Mouse (Mus musculus) erythroid progenitor cell, adult 5-6 weeks (primary cell): Measurements from ENCODE around the gene Gm49333. TPM values are rescaled to one million over a fixed set of nuclear protein-coding genes. Genes with fewer than 3 reads are reported as not detected.

ENCODE experiments used
- ATAC-seq: replicated peaks from 2 replicates; pipeline ENCODE4 v1.8.0; 2016; ENCODE audit warnings: moderate number of reproducible peaks, mild to moderate bottlenecking, moderate TSS enrichment, inconsistent platforms; ENCODE audit not compliant: poor library complexity, low FRiP score, severe bottlenecking
- total RNA-seq, 2 experiments: library from RNA; stranded (forward) in 1 of 2; stranded (reverse) in 1 of 2; fragments of 150-400 nt in 1 of 2; fragments of 186-747, 209-891 nt in 1 of 2; gene quantifications; 2 replicates each; pipeline versions ENCODE4 v1.2.3 to v1.2.4; 2015 to 2017; ENCODE audit warnings: low replicate concordance in 2 of 2

Gene Gm49333
- total RNA-seq (2015; ENCODE audit: low replicate concordance): not detected in 2 replicates
- not detected in 2 replicates for total RNA-seq (2017; ENCODE audit: low replicate concordance)

DNA sequence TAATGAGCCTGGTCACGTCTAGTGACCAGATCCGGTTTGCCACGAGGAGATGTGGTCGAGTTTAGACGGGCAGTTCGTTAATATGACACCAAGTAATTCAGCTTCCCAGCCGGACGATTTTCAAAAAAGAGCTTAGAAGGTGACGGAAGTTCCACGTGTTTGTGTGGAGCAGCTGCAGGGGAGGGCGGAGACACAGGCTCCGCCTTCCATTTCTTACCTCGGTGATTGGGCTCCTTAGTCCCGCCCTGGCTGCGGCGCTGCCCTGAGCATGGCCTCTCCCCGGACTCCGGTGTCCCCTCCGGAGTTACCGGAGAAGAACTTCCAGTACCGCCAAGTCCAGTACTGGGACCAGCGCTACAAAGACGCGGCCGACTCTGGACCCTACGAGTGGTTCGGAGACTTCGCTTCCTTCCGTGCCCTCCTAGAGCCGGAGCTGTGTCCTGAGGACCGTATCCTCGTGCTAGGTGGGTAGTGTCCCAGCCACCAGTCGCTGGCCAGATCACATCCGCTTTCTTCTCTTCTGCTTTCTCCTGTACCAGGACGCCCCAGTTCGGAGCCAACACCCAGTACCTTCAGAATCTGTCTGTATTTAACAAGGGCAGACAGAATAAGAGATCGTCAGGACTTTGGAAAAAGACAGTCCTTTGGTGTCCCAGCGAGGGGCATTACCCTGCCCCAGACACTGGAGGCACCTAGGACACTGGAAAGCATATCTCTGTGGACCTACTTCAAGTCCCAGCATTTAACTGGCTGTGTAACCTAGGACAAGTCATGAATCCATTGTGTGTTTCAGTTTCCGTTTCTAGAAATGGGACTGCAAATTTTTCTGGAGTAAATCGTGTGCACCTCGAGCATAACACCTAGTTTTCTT lies at the start of gene Gm49333, which contains the start of the genes Eef1akmt4 and Alg3:
Gene Gm49333, plus strand, starts transcription at position 254 of the 871 bp plus-strand sequence.
Gene Eef1akmt4, plus strand, starts transcription at position 237 of the 871 bp plus-strand sequence.
Gene Alg3, minus strand, starts transcription at position 379 of the 871 bp plus-strand sequence.
- peak; percentile 97 for ATAC-seq

DNA sequence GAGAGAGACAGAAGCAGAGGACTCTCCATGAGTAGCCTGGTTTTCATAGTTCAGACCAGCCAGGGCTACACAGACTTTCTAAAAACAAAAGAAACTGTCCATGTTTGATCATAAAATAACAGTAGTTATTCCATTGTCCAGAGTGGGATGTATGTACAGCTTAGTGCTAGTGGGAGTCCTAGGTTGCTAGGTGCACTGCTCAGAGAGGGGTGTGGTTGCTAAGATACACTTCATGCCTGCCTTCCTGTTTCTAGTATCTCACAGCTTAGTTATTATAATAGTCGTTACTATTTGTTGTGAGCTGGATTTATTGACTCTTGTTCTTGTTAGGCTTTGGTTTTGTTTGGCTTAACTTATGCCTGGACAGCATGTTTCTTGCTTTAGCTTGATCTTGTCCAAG lies 46.3 kb upstream of the Gm49333 start:
- no peak for ATAC-seq

DNA sequence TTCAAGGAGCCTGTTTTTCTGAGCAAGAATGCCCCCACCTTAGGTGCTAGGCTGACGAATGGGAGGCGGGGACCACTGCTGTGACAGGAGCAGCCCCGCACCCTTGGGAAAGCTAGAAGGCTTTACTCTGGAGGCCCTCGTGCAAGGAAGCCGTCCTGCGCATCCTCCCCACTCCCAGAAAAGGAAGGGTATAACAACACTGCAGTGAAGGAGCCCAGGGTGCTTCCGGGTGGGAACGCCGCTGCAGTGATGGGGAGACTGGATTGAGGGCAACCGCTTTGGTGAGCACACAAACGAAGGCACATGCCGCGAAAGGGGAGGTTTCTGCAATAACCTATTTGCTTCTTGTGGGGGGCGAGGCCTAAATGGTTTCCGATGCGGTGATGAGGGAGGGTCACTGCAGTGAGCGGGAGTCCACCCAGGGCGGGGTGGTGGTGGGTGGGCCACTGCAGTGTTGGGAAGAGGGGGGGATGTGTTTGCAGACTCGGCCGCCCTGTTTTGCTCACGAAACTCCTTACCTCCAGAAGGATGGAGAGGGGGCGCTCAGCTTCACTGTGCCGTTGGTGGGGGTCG lies 22.0 kb upstream of the Gm49333 start, which contains the start of gene Vwa5b2:
Gene Vwa5b2, plus strand, starts transcription at position 106 of the 573 bp plus-strand sequence.
- ATAC-seq: no peak

DNA sequence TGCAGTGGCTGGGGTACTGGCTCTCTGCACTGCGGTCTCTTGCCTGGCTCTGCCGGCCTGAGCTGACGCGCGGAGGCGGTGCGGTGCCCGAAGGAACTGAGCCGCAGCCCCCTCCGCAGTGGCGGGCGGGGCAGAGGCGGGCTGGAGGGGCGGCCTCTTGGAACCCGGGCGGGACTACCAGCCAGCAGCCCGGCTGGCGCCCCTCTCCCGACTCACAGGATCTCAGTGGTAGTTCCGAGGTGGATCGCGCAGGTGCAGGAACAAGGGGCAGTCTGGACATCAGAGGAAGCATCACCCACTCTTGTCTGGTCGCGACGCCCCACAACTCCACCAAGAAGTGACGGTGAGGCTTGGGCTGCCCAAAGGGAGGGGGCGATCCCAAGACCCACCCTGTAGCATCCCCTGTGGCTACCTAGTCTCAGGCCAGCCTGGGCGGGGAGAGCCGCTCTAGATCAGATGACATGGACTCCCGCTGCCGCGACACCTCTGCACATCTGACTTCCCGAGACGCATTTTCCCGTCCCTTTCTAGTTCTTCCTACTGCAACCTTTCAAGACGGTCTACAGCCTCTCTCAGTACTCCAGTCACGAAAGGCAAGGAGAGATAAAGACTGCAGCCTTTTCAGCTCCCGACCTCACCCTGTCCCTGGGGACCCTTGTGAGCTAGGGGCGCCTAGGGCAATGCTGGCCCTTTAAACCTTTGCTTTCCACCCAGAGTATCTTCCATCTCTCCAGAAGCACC lies 21.3 kb upstream of the Gm49333 start:
- ATAC-seq: no peak

DNA sequence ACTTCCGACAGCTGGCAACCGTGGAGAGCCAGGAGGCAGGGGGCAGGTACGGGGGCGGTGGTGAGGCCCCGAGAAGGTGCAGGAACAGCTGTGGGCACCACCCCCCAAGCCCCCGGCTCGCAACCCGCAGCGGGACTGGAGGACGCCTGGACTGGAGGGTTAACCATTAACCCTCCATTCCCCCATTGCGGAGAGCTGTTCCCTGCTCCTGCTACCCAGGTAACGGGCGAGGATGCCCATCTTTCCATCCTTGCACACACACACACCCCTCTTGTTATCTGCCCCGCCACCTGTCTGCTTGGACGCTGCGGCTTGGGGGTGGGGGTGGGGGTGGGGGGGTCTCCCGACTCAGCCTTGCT lies 20.8 kb upstream of the Gm49333 start:
- ATAC-seq: no peak

DNA sequence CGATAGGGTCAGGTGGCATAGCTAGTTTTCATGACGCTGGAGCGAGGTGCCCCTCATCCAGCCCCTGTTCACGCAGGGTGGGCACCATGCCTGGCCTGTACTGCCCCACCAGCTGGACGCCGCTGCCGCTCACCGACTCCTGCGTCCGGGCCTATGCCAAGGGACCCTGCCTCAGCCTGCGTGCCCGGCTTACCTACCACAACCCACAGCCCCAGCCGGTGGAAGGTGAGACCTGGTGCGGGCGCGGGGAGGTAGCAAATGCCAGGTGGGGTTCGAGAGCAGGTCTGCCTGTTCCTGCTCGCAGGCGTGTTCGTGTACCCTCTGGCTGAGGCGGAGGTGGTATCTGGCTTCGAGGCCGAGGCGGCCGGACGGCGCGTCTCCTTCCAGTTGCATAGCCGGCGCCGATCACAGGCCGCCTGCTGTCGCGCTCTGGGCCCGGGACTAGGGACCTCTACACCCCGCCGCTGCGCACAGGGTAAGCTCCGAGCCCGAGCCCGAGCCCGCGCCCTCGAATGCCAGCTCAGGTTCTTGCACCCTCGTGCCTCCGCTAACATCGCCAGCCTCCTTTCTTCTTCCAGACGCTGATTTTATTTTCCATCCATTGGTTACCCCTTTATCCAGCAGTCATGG lies 20.2 kb upstream of the Gm49333 start:
- ATAC-seq: no peak

DNA sequence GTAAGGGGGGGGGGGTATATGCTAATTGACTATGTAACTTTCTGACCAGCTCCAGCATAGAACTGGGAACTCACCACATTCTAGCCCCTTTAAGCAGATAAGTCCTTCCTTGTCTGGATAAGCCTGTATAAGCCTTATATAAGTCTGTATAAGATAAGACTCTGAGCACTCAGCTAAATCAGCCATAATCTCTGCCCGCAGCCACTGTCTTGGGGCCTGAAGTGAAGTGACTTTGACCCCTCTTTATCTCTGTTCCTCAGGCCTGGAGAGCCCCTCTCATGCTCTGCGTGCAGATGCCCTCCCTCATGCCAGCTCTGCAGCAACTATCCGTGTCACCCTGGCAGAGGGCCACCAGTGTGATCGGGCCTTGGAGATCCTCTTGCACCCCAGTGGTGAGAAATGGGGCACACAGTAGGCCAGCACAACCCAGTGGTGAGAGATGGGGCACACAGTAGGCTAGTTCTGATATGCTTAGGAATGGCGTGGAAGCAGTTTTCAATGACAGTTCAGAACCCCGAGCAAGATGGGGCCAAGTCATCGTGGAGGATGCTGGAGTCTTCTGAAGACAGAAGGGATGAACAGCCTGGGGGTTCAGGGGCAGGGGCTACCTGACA lies 16.2 kb upstream of the Gm49333 start:
- ATAC-seq: no peak

DNA sequence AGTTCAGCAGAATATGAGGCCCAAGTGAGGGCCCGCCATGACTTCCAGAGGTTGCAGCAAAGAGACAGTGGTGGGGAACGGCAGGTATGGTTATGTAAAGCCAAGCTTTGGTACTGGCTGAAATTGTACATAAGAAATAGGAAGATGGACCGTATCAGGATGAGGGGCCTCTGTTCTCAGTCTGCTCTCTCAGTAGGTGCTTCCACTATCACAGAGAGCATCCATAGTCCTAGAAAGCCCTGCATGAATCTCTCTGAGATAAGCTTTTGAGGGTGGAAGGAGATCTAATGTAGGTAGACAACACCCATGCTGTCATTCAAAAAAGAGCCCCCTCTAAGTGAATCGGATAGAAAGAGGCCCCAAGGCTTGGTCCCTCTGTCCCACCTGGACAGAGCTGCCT lies 15.7 kb upstream of the Gm49333 start:
- ATAC-seq: no peak

DNA sequence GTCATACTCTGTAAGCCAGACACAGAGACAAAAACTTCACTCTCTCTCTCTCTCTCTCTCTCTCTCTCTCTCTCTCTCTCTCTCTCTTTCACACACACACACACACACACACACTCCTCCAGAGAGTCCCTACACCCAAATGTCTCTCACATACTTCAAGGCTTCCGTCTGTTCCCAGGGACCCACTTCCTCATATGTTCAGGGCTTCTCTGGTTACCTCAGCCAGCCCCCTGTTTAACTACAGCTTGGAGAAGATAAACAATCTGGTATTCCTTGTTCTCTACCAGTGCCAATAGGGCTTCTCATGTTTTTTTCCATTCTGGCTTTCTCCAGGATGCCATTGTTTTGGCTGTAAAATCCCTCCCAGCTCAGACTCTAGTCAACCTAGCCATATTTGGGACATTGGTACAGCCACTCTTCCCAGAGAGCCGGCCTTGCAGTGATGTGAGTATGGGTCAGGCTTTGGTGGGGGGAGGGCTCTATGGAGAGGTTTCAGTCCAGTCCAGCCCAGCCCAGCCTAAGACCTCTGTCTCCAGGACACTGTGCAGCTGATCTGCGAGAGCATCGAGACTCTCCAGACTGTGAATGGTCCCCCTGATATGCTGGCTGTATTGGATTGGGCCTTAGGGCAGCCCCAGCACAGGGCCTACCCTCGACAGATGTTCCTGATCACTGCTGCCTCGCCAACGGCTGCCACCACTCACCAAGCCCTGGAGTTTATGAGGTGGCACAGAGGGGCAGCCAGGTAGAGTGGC lies 14.5 kb upstream of the Gm49333 start:
- no peak for ATAC-seq

DNA sequence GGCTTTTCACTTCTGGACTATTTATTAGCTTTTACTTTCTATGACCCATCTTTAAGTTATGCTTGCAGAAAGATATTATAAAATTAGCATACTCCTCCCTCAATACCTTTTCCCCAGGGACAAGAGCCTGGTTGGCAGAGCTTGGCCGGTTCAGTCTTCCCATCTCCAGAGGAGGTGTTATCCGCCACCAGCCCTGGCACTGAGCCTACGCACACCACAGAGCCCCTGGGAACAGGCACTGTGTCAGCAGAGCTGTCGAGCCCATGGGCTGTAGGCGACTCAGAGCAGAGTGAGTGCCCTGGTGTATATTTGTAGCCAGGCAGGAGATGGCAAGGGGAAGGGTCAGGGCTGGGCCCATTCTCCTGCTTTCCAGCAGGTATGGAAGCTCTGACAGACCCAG lies 10.9 kb upstream of the Gm49333 start:
- ATAC-seq: no peak

DNA sequence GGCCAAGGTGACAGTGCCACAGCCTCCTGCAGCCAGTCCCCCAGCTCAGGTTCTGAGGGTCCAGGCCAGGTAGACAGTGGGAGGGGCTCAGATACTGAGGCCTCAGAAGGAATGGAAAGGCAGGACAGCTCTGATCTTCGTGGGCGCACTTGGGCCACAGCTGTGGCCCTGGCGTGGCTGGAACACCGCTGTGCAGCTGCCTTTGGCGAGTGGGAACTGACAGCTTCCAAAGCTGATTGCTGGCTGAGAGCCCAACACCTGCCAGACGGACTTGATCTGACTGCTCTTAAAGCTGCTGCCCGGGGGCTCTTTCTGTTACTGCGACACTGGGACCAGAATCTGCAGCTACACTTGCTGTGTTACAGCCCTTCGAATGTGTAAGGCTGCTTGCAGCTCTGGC lies 6.7 kb upstream of the Gm49333 start:
- no peak for ATAC-seq

DNA sequence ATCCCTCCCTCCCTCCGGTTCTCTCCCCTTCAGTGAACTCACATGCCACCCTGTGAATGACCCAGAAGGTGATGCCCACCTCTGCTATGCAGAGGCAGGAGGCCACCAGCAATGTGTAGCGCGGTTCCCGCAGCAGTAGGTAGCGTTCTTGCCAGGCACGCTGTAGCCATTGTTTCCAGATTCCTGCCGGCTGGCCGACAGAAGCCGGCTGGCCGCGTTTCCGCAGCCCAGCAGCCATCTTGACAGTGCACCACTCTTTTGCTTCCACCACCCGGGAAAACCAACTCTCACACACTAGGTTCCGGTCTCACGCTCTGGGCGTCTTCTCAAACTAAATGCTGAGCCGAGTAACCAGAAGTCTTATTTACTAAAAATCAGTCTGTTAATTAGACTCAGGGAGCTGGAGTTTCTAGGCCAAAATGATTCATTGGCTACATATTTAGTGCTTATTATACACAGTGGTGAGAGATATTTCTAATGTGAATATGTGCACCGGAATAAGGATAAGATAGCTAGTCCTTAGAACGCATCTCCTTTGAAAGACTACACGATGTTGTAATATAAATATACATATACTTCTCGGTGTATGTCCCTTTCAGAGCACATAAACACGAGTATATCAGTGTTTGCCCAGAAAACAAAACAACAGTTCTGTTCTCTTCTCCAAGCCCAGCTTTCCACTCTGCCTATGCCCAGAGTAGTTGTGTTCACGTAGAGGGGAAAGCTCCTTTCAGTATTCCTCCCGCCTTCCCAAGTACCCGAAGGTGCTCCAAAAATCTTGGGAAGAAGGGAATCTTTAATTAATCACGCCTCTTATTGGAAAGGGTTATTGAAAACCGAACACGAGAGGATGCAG lies 681 bp upstream of the Gm49333 start:
- peak; percentile 64 for ATAC-seq

DNA sequence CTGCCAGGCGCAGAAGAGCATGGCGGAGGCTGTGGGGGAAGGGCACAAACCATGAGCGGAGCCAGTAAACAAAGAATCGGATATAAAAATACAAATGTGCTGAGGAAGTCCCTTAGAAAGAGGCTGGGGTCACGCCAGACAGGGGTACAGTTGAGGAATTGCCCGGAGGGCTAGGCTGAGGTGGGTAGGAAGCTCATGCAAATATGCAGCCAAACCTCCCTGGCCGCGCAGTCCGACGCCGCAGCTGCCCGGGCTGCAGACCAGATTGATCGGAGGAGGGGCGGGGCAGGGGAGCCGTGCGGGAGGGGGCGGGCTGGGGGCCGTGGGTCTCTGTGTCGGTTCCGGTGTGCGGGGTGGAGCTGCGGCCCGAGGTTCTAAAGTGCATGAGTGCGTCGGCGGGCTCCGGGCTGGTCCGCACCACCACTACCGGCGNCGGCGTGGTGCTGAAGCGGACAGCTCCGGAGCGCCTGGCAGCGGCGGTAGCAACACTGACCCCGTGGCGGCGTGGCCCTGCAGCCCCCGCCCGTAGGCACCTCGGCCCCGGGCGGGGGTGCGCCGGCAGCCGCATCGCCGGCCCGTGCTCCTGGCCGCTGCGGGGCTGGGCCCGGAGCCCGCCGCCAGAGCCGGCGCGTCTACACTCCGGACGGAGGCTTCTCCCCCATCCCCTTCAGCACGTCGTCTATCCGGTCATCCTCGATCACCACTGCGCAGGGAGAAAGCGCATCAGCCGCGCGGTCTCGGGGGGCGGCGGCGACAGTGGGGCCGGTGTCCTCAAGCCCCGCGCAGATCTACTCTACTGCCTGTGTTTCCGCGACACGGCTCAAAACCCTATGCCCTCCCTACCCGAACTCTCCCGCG lies 8.4 kb downstream of the Gm49333 start:
- ATAC-seq: no peak

DNA sequence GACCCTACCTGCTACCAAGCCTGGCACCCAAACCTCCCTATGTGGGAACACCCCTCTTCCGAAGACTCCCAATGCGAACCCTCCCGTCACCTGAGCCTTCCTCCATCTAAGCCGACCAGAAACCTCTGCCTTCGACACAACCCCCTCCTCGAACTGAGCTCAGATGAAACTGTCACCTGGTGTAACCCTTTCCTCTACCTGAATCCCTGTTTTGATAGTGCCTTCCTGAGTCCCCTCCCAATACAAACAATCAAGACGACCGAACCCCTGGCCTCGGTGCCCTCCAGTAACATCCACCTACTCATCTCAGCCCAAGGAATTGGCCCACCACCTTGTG lies 9.0 kb downstream of the Gm49333 start:
- no peak for ATAC-seq

DNA sequence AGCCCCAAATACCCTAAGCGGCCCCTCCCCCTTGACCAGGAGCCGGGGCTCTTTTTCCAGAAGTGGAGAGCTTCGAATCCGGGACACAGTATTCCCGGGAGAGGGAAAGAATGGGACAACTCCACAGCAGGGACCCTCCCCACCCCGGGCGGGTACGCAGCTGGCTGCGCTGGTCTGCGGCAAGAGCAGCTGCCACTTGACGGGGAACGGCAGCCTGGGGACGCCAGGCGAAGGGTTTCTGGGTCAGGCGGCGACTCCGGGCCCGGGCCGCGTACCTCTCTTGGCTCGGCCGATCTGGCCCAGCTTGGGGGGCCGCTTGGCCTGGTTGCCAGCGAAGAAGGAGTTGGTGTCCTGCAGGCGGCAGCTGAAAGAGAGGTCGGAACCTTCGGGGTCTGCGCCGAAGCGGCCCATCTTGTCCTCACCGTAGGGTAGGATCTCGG lies 9.4 kb downstream of the Gm49333 start:
- no peak for ATAC-seq

DNA sequence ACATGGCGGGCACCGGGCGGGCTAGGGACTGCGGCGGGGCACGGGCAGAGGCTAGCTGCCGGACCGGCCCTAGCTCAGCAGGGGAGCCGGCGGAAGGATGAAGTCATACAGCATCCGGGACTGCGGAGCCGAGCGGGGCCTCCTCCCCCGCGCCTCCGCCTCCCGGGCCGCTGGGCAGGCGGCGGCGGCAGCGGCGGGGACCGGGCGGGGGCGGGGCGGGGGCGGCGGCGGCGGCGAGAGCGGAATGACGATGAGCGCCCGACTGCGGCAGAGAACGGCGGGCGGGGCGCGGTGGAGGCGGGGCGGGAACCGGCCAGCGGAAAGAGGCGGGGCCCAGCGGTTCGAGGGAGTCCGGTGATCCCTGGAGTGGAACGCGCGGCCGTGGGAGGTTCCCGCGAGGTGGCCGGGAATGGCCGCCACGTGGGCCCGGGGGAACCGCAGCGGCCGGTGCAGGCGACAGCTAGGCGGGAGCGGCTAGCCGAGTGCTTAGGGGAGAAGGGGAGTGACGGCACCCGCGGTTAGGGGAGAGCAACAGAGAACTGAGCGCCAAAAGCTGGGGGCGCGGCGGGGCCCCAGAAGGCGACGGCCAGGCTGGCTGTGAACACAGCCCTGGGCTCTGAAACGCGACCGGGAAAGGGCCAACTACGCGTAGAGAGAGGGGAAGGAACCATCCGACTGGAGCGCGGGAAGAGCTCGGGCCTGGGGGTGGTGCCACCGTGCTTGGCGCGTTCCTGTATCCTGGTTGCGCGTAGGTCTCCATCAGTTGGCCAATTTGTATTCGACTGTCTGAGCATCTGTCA lies 10.0 kb downstream of the Gm49333 start, which contains the start of gene Camk2n2:
Gene Camk2n2, minus strand, starts transcription at position 97 of the 800 bp plus-strand sequence.
- peak; percentile 83 for ATAC-seq
